Mouse (Mus musculus): ENCODE measurements at regions not wholly inside any gene's neighbourhood (a gene's known extent, or its start where the extent isn't known, plus 50 kb on each side); places are given as distances from the start of the nearest gene placed in this dataset.

DNA sequence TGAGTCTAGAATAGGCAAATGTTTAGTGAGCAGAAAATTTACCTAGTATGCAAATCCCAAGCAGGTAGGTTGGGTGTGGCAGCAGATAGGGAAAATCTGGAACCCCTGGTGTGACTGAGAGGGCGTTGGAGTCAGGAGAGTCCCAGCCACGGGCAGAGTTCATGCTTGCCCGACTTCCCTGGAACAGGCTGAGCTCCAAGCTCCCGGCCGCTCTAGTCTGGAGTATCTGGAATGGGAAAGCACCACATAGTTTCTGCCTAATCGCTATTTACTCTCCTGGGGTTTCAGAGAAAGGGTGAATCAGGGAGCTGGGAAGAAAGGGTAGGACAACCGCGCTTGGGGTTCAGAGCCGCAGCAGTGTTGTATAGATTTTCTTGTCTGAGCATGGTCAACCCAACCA, 65.8 kb upstream of the Epcam start:
- Histone ChIP-seq H3K79me2 (ENCODE audit: control insufficient read depth, insufficient read depth, low read length, poor library complexity) (no peaks in the 10 kb centered on the region; the same call in 1 of the 2 replicates), H3K27ac (ENCODE audit: control insufficient read depth, low read depth, low read length) (no peak overlapping the region), H3K36me3 (ENCODE audit: control insufficient read depth in 1 of 2, insufficient read depth in 2 of 2, low read length in 2 of 2) (no peaks in the 10 kb centered on the region), H3K9ac (ENCODE audit: control insufficient read depth, low read depth, low read length, poor library complexity, severe bottlenecking) (no peak overlapping the region), H3K4me3 (ENCODE audit: control insufficient read depth in 1 of 2, insufficient read depth in 1 of 2, low read depth in 2 of 2, low read length in 2 of 2) (no peak overlapping the region), H3K9me3 (replicated peaks; ENCODE audit: insufficient read depth, low read length) (no peaks in the 10 kb centered on the region), H3K27me3 (ENCODE audit: control insufficient read depth in 1 of 2, insufficient read depth in 2 of 2, low read length in 2 of 2) (no peaks in the 10 kb centered on the region), H3K4me1 (ENCODE audit: control insufficient read depth in 1 of 2, insufficient read depth in 2 of 2, low read length in 2 of 2) (peaks cover 0 to 4% of the 10 kb centered on the region in 2 experiments; a peak in 1 of 4 replicates)
- no peak for DNase-seq (ENCODE audit: low read depth, low spot score)
- TF ChIP-seq MEF2A (IDR thresholded peaks at IDR 0.05; ENCODE audit: extremely low read depth, insufficient replicate concordance, low read depth, low read length, poor library complexity, severe bottlenecking): no peak
- TF ChIP-seq CHD1 (IDR thresholded peaks at IDR 0.05; ENCODE audit: low read depth, low read length): no peak
- TF ChIP-seq SIN3A (IDR thresholded peaks at IDR 0.05; ENCODE audit: low read length): no peak
- TF ChIP-seq CTCF (IDR thresholded peaks at IDR 0.05 in 2 of 3, conservative IDR thresholded peaks at IDR 0.05 in 1 of 3; ENCODE audit: control insufficient read depth in 1 of 3, insufficient read depth in 1 of 3, low read depth in 2 of 3, low read length in 3 of 3, poor library complexity in 1 of 3, severe bottlenecking in 1 of 3): no peak
- no peak for TF ChIP-seq ZMIZ1 (IDR thresholded peaks at IDR 0.05; ENCODE audit: low read depth, low read length)
- TF ChIP-seq MYC (IDR thresholded peaks at IDR 0.05; ENCODE audit: low read depth, low read length): no peak
- TF ChIP-seq ZKSCAN1 (IDR thresholded peaks at IDR 0.05; ENCODE audit: low read depth, low read length): no peak
- TF ChIP-seq POLR2A (IDR thresholded peaks at IDR 0.05; ENCODE audit: control insufficient read depth in 1 of 2, insufficient read depth in 1 of 2, low read depth in 1 of 2, low read length in 2 of 2, poor library complexity in 1 of 2): no peak
- no peak for TF ChIP-seq BHLHE40 (IDR thresholded peaks at IDR 0.05; ENCODE audit: borderline replicate concordance, low read depth, low read length)
- TF ChIP-seq HCFC1 (IDR thresholded peaks at IDR 0.05; ENCODE audit: low read depth, low read length): no peak
- no peak for TF ChIP-seq TBP (IDR thresholded peaks at IDR 0.05; ENCODE audit: low read depth, low read length)
- no peak for TF ChIP-seq POLR2AphosphoS2 (IDR thresholded peaks at IDR 0.05; ENCODE audit: low read length)
- no peak for TF ChIP-seq GATA1 (IDR thresholded peaks at IDR 0.05; ENCODE audit: low read depth, low read length)
- TF ChIP-seq USF2 (IDR thresholded peaks at IDR 0.05; ENCODE audit: borderline replicate concordance in 1 of 2, insufficient read depth in 1 of 2, low read depth in 1 of 2, low read length in 2 of 2): no peak
- no peak for TF ChIP-seq POLR2AphosphoS5 (IDR thresholded peaks at IDR 0.05; ENCODE audit: borderline replicate concordance, low read depth, low read length)
- TF ChIP-seq ZC3H11A (IDR thresholded peaks at IDR 0.05; ENCODE audit: low read depth, low read length): no peak
- no peak for TF ChIP-seq ZNF384 (IDR thresholded peaks at IDR 0.05; ENCODE audit: low read depth, low read length)

- Histone ChIP-seq H3K36me3 (ENCODE audit: control insufficient read depth in 1 of 2, insufficient read depth in 2 of 2, low read length in 2 of 2) (no peaks in the 10 kb centered on the region), H3K9ac (ENCODE audit: control insufficient read depth, low read depth, low read length, poor library complexity, severe bottlenecking) (peak overlapping the region; percentile 73), H3K4me1 (ENCODE audit: control insufficient read depth in 1 of 2, insufficient read depth in 2 of 2, low read length in 2 of 2) (peaks cover 0 to 4% of the 10 kb centered on the region in 2 experiments; a peak in 1 of 4 replicates), H3K4me3 (ENCODE audit: control insufficient read depth in 1 of 2, insufficient read depth in 1 of 2, low read depth in 2 of 2, low read length in 2 of 2) (no peak overlapping the region), H3K27ac (ENCODE audit: control insufficient read depth, low read depth, low read length) (no peak overlapping the region), H3K79me2 (ENCODE audit: control insufficient read depth, insufficient read depth, low read length, poor library complexity) (no peaks in the 10 kb centered on the region; the same call in 1 of the 2 replicates), H3K27me3 (ENCODE audit: control insufficient read depth in 1 of 2, insufficient read depth in 2 of 2, low read length in 2 of 2) (no peaks in the 10 kb centered on the region), H3K9me3 (replicated peaks; ENCODE audit: insufficient read depth, low read length) (no peaks in the 10 kb centered on the region)
- DNase-seq (ENCODE audit: low read depth, low spot score): no peak
- no peak for TF ChIP-seq USF1 (IDR thresholded peaks at IDR 0.05; ENCODE audit: low read depth, low read length)
- TF ChIP-seq E2F4 (IDR thresholded peaks at IDR 0.05; ENCODE audit: borderline replicate concordance, low read depth, low read length): no peak
- no peak for TF ChIP-seq NELFE (IDR thresholded peaks at IDR 0.05; ENCODE audit: low read depth, low read length)
- TF ChIP-seq MAX (IDR thresholded peaks at IDR 0.05; ENCODE audit: low read length): no peak
- no peak for TF ChIP-seq SMC3 (IDR thresholded peaks at IDR 0.05; ENCODE audit: low read depth, low read length)
- no peak for TF ChIP-seq ZNF384 (IDR thresholded peaks at IDR 0.05; ENCODE audit: low read depth, low read length)
- TF ChIP-seq POLR2AphosphoS2 (IDR thresholded peaks at IDR 0.05; ENCODE audit: low read length): no peak
- no peak for TF ChIP-seq MEF2A (IDR thresholded peaks at IDR 0.05; ENCODE audit: extremely low read depth, insufficient replicate concordance, low read depth, low read length, poor library complexity, severe bottlenecking)
- TF ChIP-seq CHD2 (IDR thresholded peaks at IDR 0.05; ENCODE audit: low read length): no peak
- TF ChIP-seq EP300 (IDR thresholded peaks at IDR 0.05; ENCODE audit: low read depth in 1 of 2, low read length in 2 of 2): no peak
- no peak for TF ChIP-seq POLR2A (IDR thresholded peaks at IDR 0.05; ENCODE audit: control insufficient read depth in 1 of 2, insufficient read depth in 1 of 2, low read depth in 1 of 2, low read length in 2 of 2, poor library complexity in 1 of 2)
These were observed 65.0 kb upstream of the Epcam start for GRCm38 (mm10) chr17:87570676-87571344.

All from MEL (cell line).